ENCODE assay signal across 17 mouse cellular contexts in genomic region chr2:96287512-96287911, GRCm38 (mm10). TPM values are rescaled to one million over a fixed set of nuclear protein-coding genes. Genes with fewer than 3 reads are reported as not detected.
A peak's percentile ranks its signal among the peaks of the same experiment; 100 is the strongest.
DNase-seq lines count a peak whose midpoint lies in the region; ATAC-seq and TF ChIP-seq lines count a peak whose summit lies in the region.
"Had no signal": no experiment of that assay in that cellular context is flagged by ENCODE, and none has a peak within 500 bp of the region (broad histone marks: within the 10 kb centered on the region; RNA-seq: fewer than 3 reads in every experiment).

No protein-coding gene starts in this region.

- no peaks in the 10 kb centered on the region for H3K27me3 ChIP-seq in forebrain, embryonic 13.5 days
- H3K27me3 ChIP-seq in forebrain, embryonic 11.5 days (ENCODE audit: control insufficient read depth, insufficient read depth, low read length): no peaks in the 10 kb centered on the region
- no peaks in the 10 kb centered on the region for H3K27me3 ChIP-seq in midbrain, embryonic 15.5 days (replicated peaks)
- H3K27me3 ChIP-seq: embryonic facial prominence, embryonic 12.5 days; heart, embryonic 12.5 days; hindbrain, embryonic 15.5 days had no signal

- no peaks in the 10 kb centered on the region for H3K36me3 ChIP-seq in forebrain, embryonic 13.5 days (ENCODE audit: poor library complexity, severe bottlenecking)
- no peaks in the 10 kb centered on the region for H3K36me3 ChIP-seq in forebrain, embryonic 11.5 days (ENCODE audit: control insufficient read depth, insufficient read depth, low read length)
- H3K36me3 ChIP-seq in midbrain, embryonic 15.5 days (replicated peaks): no peaks in the 10 kb centered on the region
- H3K36me3 ChIP-seq: embryonic facial prominence, embryonic 12.5 days; heart, embryonic 12.5 days; hindbrain, embryonic 15.5 days had no signal

- no peaks in the 10 kb centered on the region for H3K9me3 ChIP-seq in forebrain, embryonic 13.5 days (replicated peaks)
- no peaks in the 10 kb centered on the region for H3K9me3 ChIP-seq in forebrain, embryonic 11.5 days (ENCODE audit: control insufficient read depth, low read length)
- no peaks in the 10 kb centered on the region for H3K9me3 ChIP-seq in midbrain, embryonic 15.5 days
- H3K9me3 ChIP-seq: embryonic facial prominence, embryonic 12.5 days; heart, embryonic 12.5 days; hindbrain, embryonic 15.5 days had no signal

- H3K4me3 ChIP-seq in forebrain, embryonic 13.5 days: no peak overlapping the region
- H3K4me3 ChIP-seq in forebrain, embryonic 11.5 days (ENCODE audit: low read depth, low read length): no peak overlapping the region
- no peak overlapping the region for H3K4me3 ChIP-seq in midbrain, embryonic 15.5 days
- H3K4me3 ChIP-seq: embryonic facial prominence, embryonic 12.5 days; heart, embryonic 12.5 days; hindbrain, embryonic 15.5 days had no signal

- H3K9ac ChIP-seq in forebrain, embryonic 13.5 days: no peak overlapping the region
- H3K9ac ChIP-seq in forebrain, embryonic 11.5 days (ENCODE audit: low read length): no peak overlapping the region
- no peak overlapping the region for H3K9ac ChIP-seq in midbrain, embryonic 15.5 days
- H3K9ac ChIP-seq: embryonic facial prominence, embryonic 12.5 days; heart, embryonic 12.5 days; hindbrain, embryonic 15.5 days had no signal

- H3K4me1 ChIP-seq in forebrain, embryonic 13.5 days: no peaks in the 10 kb centered on the region
- H3K4me1 ChIP-seq in forebrain, embryonic 11.5 days (replicated peaks; ENCODE audit: control insufficient read depth, insufficient read depth, low read length): no peaks in the 10 kb centered on the region
- H3K4me1 ChIP-seq in midbrain, embryonic 15.5 days: 0 out of 2 replicates have a peak, but pooled peaks cover 5% of the 10 kb centered on the region
- H3K4me1 ChIP-seq: embryonic facial prominence, embryonic 12.5 days; heart, embryonic 12.5 days; hindbrain, embryonic 15.5 days had no signal

- 65% methylated on average over 4 of the region's 4 CpGs for WGBS in forebrain, embryonic 13.5 days
- WGBS in forebrain, embryonic 11.5 days: 79% methylated on average over 4 of the region's 4 CpGs
- WGBS in midbrain, embryonic 15.5 days: 44% methylated on average over 4 of the region's 4 CpGs

- no peak for TF ChIP-seq POLR2A in brain, embryonic 14.5 days (IDR thresholded peaks at IDR 0.05; ENCODE audit: borderline replicate concordance, extremely low read depth, insufficient read depth, insufficient read length, poor library complexity, severe bottlenecking)

- peak; percentile 92 for ATAC-seq in forebrain, embryonic 13.5 days
- no peak for ATAC-seq in forebrain, embryonic 11.5 days (replicated peaks; ENCODE audit: low FRiP score)
- ATAC-seq in midbrain, embryonic 15.5 days (replicated peaks): peak; percentile 82
- no peak for ATAC-seq in erythroid progenitor cell, adult 5-6 weeks (replicated peaks; ENCODE audit: low FRiP score, poor library complexity, severe bottlenecking)
- ATAC-seq: intestine, embryonic 16.5 days had no signal

- no peak for TF ChIP-seq CTCF in brain, embryonic 14.5 days (IDR thresholded peaks at IDR 0.05; ENCODE audit: borderline replicate concordance, extremely low read depth, insufficient read depth, insufficient read length)

- H3K4me2 ChIP-seq in forebrain, embryonic 13.5 days: no peak overlapping the region
- H3K4me2 ChIP-seq in forebrain, embryonic 11.5 days (ENCODE audit: low read depth, low read length, severe bottlenecking): no peak overlapping the region
- no peak overlapping the region for H3K4me2 ChIP-seq in midbrain, embryonic 15.5 days
- H3K4me2 ChIP-seq: embryonic facial prominence, embryonic 12.5 days; heart, embryonic 12.5 days; hindbrain, embryonic 15.5 days had no signal

- no peak overlapping the region for H3K27ac ChIP-seq in forebrain, embryonic 13.5 days
- no peak overlapping the region for H3K27ac ChIP-seq in forebrain, embryonic 11.5 days (ENCODE audit: low read depth, low read length)
- H3K27ac ChIP-seq in midbrain, embryonic 15.5 days: no peak overlapping the region
- H3K27ac ChIP-seq: embryonic facial prominence, embryonic 12.5 days; hindbrain, embryonic 15.5 days had no signal

- no peak for DNase-seq in forebrain, embryonic 11.5 days (ENCODE audit: low spot score)
- peak; percentile 11 for DNase-seq in layer of hippocampus, adult 9-10 months (ENCODE audit: low spot score)
- no peak for DNase-seq in layer of hippocampus, adult 8-10 months (ENCODE audit: low spot score in 2 of 2)
- peak; percentile 71 for DNase-seq in brain, embryonic 14.5 days (ENCODE audit: low read depth)
- DNase-seq: adrenal gland, postnatal 14 days; cerebellum, adult 8-10 months; cerebellum, postnatal 25 days; gastrocnemius, postnatal 10 days; heart, postnatal 36 days had no signal

RNA-seq across cellular contexts. Expression of gene Lrrc4c, which starts 30.5 kb away (rescaled TPM):
- polyA plus RNA-seq in forebrain, embryonic 13.5 days (2015; fragmentation: Nextera tagmentation; extraction: Ambion mirVana): 11.2 and 14.7 TPM in 2 replicates
- polyA plus RNA-seq in forebrain, embryonic 11.5 days (2014; fragmentation: Nextera tagmentation; extraction: Ambion mirVana): 6.4 and 6.7 TPM in 2 replicates
- 10 to 100 TPM; 67.3 to 78.3 (median 72.0) TPM for total RNA-seq in layer of hippocampus, adult 8-10 months (2022)
- 8.8 and 17.7 TPM in 2 replicates for polyA plus RNA-seq in brain, embryonic 14.5 days (2012; rRNA removed)
- polyA plus RNA-seq in midbrain, embryonic 15.5 days (2015; fragmentation: Nextera tagmentation; extraction: Ambion mirVana): 35.6 and 37.7 TPM in 2 replicates
- not detected in 2 replicates for total RNA-seq in erythroid progenitor cell, adult 5-6 weeks (2015; ENCODE audit: low replicate concordance)
- not detected in 2 replicates for total RNA-seq in erythroid progenitor cell, adult 5-6 weeks (2017; ENCODE audit: low replicate concordance)
- total RNA-seq: MEL had no signal

Comparison
In these comparisons a context has a peak if more than half of its experiments do, and no peak if none do; other contexts are left out.
1. ATAC-seq: peak in forebrain, embryonic 13.5 days (single experiment) and midbrain, embryonic 15.5 days (single experiment); none in forebrain, embryonic 11.5 days (single experiment) and erythroid progenitor cell, adult 5-6 weeks (single experiment).
2. DNase-seq: peak in layer of hippocampus, adult 9-10 months (single experiment) and brain, embryonic 14.5 days (single experiment); none in forebrain, embryonic 11.5 days (single experiment) and layer of hippocampus, adult 8-10 months (0 of 2).